Mouse (Mus musculus) heart, postnatal 0 days (tissue): ENCODE measurements around the gene Cdk14.

ENCODE experiments used
- CTCF ChIP-seq: IDR thresholded peaks from 2 replicates; pipeline ENCODE4 v1.5.1; 2016; ENCODE audit warnings: antibody characterized with exemption, control low read depth, low read depth
- EP300 ChIP-seq: IDR thresholded peaks from 2 replicates; pipeline ENCODE4 v1.6.1; 2016; ENCODE audit warnings: antibody characterized with exemption, low read depth

DNA sequence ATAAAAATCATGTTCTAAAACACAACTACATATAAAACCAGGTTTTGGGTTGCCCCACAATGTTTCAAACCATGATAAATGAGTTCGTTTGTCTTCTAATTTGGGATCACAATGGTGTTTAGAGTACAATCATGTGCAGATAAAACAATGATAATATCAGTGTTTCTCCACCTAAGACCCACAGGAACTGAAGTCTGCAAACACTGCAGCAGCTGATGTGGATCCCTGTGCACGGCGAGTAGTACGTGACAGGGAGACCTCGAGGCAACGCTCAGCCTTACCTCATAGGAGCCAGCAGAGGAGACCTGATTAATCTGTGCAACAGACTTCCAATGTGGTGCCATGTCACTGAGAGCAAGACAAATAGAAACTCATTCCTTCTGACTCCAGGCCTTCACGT, 122.9 kb downstream of the Cdk14 start:
- TF ChIP-seq CTCF: no peak
- TF ChIP-seq EP300: no peak
